Mouse (Mus musculus): ENCODE data around the gene Hist2h2ab.

DNA sequence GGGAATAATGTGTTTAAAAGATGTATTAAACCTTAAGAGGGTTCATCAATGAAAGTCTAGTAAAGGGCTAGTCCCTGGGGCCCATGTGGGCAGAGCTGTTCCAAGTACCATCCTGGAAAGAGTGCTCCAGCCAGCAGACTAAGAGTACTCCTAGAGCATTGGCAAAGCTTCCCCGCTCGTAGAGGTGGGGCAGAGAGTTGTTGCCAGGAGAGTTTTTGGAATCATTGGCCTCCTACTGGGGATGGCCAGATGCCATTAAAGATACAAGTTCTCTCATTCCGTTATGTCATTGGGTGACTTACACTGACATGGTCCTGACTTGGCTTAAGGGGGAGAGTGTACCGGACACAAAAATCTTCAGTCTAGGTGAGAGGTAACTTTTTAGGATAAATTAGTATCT, 40.1 kb upstream of the Hist2h2ab start:
- TF ChIP-seq CTCF (IDR thresholded peaks at IDR 0.05; ENCODE audit: low read depth) (no peak), EP300 (IDR thresholded peaks at IDR 0.05; ENCODE audit: low read depth) (no peak)
